Mouse (Mus musculus) lung, adult 2 months (tissue): ENCODE measurements around the gene Kmt2a.

Experiments used
- CTCF ChIP-seq: fragments of 200-500 bp; IDR thresholded peaks from 2 replicates; pipeline ENCODE4 v1.5.1; 2011; ENCODE audit warnings: mild to moderate bottlenecking, low read length, control low read depth; ENCODE audit not compliant: insufficient read depth
- POLR2A ChIP-seq: fragments of 200-500 bp; IDR thresholded peaks from 2 replicates; pipeline ENCODE4 v1.6.1; 2011; ENCODE audit warnings: low read depth, mild to moderate bottlenecking, control low read depth, low read length, borderline replicate concordance; ENCODE audit errors: extremely low read depth

DNA sequence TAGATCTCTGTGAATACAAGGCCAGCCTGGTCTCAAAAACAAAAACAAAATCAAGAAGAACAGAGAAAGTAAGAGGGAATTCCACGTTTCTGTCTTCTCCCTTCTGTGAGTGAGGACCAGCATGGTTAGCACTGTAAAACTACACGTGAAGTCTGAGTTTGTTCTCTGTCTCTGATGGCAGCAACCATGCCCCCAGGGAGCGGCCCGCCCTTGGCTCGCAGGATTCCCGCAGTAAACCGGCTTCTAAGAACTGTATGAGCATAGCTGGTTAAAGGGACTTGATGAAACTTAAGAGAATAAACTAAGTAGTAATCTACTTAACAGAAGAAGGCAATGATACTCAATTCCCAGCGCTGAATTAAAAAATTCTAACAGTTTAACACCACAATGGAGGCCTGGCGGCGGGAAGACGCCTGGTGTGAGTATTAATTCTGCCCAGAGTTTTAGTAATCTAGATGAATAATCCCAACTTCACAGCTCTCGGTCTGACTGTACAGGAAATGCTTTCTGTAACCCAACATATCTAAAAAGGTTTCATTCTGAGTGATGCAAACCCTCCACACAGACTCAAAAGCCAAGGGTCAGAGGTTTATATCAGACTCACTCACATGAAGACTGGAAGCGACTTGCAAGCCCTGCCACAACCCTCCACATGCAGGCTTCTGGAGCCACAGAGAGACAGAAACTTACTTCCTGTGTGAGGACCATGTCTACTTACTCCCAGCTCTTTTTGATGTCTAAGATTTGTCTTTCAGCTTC lies 12.6 kb downstream of the Kmt2a start:
- no peak for TF ChIP-seq CTCF
- no peak for TF ChIP-seq POLR2A
